Mouse (Mus musculus) CD4-positive, CD25-positive, alpha-beta regulatory T cell, adult 4 months (primary cell): ENCODE measurements around the gene Slc16a3. TPM values are rescaled to one million over a fixed set of nuclear protein-coding genes. Genes with fewer than 3 reads are reported as not detected.
A peak's percentile ranks its signal among the peaks of the same experiment; 100 is the strongest.

Experiments
- ATAC-seq: one replicate; pipeline ENCODE4 v1.8.0; 2017
- polyA plus RNA-seq, 2 experiments: library from polyadenylated mRNA; unstranded; fragments of 100-300 nt; shearing (Covaris generic); gene quantifications; one replicate each; pipeline ENCODE4 v1.2.1; 2017

The Slc16a3 gene
- 1 to 10 TPM; 3.5 to 5.3 TPM for polyA plus RNA-seq

- no peak for ATAC-seq
These were observed at the start of gene Slc16a3 for GRCm38 (mm10) chr11:120948328-120948727. Gene Slc16a3, plus strand, starts transcription at chr11:120948480.

GRCm38 (mm10) chr11:120900276-120901244 is 47.7 kb upstream of the Slc16a3 start:
- no peak for ATAC-seq

- no peak for ATAC-seq
These were observed 46.4 kb upstream of the Slc16a3 start for GRCm38 (mm10) chr11:120901729-120902486.

- ATAC-seq = no peak
These were observed 45.7 kb upstream of the Slc16a3 start for GRCm38 (mm10) chr11:120902487-120903142.

- ATAC-seq = no peak
These were observed 45.0 kb upstream of the Slc16a3 start for GRCm38 (mm10) chr11:120903159-120903850.

GRCm38 (mm10) chr11:120904561-120904960 is 43.7 kb upstream of the Slc16a3 start:
- ATAC-seq = no peak

GRCm38 (mm10) chr11:120905430-120905873 is 42.8 kb upstream of the Slc16a3 start:
- peak; percentile 97 for ATAC-seq

GRCm38 (mm10) chr11:120913796-120914195 is 34.5 kb upstream of the Slc16a3 start:
- ATAC-seq = no peak

- peak; percentile 99 for ATAC-seq
These were observed 31.8 kb upstream of the Slc16a3 start for GRCm38 (mm10) chr11:120916477-120916876.

- no peak for ATAC-seq
These were observed 30.5 kb upstream of the Slc16a3 start for GRCm38 (mm10) chr11:120917756-120918155.

GRCm38 (mm10) chr11:120922528-120922927 is 25.8 kb upstream of the Slc16a3 start:
- ATAC-seq = no peak

- ATAC-seq = no peak
These were observed 19.8 kb upstream of the Slc16a3 start for GRCm38 (mm10) chr11:120928468-120928867.

GRCm38 (mm10) chr11:120931479-120931878 is 16.8 kb upstream of the Slc16a3 start:
- ATAC-seq = no peak

GRCm38 (mm10) chr11:120932564-120933398 is 15.5 kb upstream of the Slc16a3 start, which contains the start of gene Ccdc57:
Gene Ccdc57, minus strand, starts transcription at chr11:120932872.
- ATAC-seq = peak; percentile 95

GRCm38 (mm10) chr11:120937976-120938375 is 10.3 kb upstream of the Slc16a3 start:
- no peak for ATAC-seq

GRCm38 (mm10) chr11:120938795-120939194 is 9.5 kb upstream of the Slc16a3 start:
- ATAC-seq = no peak

- ATAC-seq = no peak
These were observed 8.5 kb upstream of the Slc16a3 start for GRCm38 (mm10) chr11:120939712-120940341.

- ATAC-seq = peak; percentile 95
These were observed 7.3 kb upstream of the Slc16a3 start for GRCm38 (mm10) chr11:120940959-120941358.

GRCm38 (mm10) chr11:120945266-120945665 is 3.0 kb upstream of the Slc16a3 start:
- no peak for ATAC-seq

GRCm38 (mm10) chr11:120945926-120946325 is 2.4 kb upstream of the Slc16a3 start:
- no peak for ATAC-seq
